Mouse (Mus musculus) colon, adult 2 months (tissue): Measurements from ENCODE around the gene Ms4a7. TPM values are rescaled to one million over a fixed set of nuclear protein-coding genes. Genes with fewer than 3 reads are reported as not detected.

Experiments used
- polyA plus RNA-seq: library from polyadenylated mRNA; depleted of rRNA; stranded (reverse); fragments of >200 nt; gene quantifications from 2 replicates; pipeline ENCODE4 v1.2.3, GENCODE M21; 2012; rRNA removed

Gene Ms4a7
- polyA plus RNA-seq, result 3.5 and 4.3 TPM in 2 replicates

GRCm38 (mm10) chr19:11335932-11336331, at the start of gene Ms4a7:
Gene Ms4a7 (minus strand): TSS chr19:11336146.

GRCm38 (mm10) chr19:11375273-11375672, 39.3 kb upstream of the Ms4a7 start, which contains the start of gene Ms4a4a:
Gene Ms4a4a (plus strand): TSS chr19:11375523.

GRCm38 (mm10) chr19:11314354-11314753, 21.6 kb downstream of the Ms4a7 start, which contains the start of gene Ms4a14:
Gene Ms4a14 (minus strand): TSS chr19:11314454.

GRCm38 (mm10) chr19:11283773-11284172, 52.2 kb downstream of the Ms4a7 start, which contains the start of gene Ms4a5:
Gene Ms4a5 (minus strand): TSS chr19:11283873.

Other genes starting within 250 kb of the Ms4a7 start
- not detected in 2 replicates for gene 1700017D01Rik, start 205.3 kb downstream of the Ms4a7 start, polyA plus RNA-seq
- gene 1700025F22Rik, start 170.8 kb downstream of the Ms4a7 start, polyA plus RNA-seq, result not detected in 2 replicates
- gene Ms4a13, start 139.4 kb downstream of the Ms4a7 start, polyA plus RNA-seq, result not detected in 2 replicates
- gene Ms4a12, start 103.7 kb downstream of the Ms4a7 start, polyA plus RNA-seq, result 6.3 and 6.6 TPM in 2 replicates
- 0.20 and 0.52 TPM in 2 replicates for gene Ms4a1, start 69.9 kb downstream of the Ms4a7 start, polyA plus RNA-seq
- gene Ms4a5, start 52.3 kb downstream of the Ms4a7 start, polyA plus RNA-seq, result not detected in 2 replicates
- 0.21 and 0.23 TPM in 2 replicates for gene Ms4a14, start 21.7 kb downstream of the Ms4a7 start, polyA plus RNA-seq
- 0.38 and 0.96 TPM in 2 replicates for gene Ms4a4a, start 39.4 kb upstream of the Ms4a7 start, polyA plus RNA-seq
- 0.16 TPM in 1 of 2 replicates, not detected in the other for gene Ms4a4c, start 68.6 kb upstream of the Ms4a7 start, polyA plus RNA-seq
- 0.59 and 1.1 TPM in 2 replicates for gene Ms4a4b, start 107.4 kb upstream of the Ms4a7 start, polyA plus RNA-seq
- 1.3 and 2.6 TPM in 2 replicates for gene Ms4a6c, start 133.2 kb upstream of the Ms4a7 start, polyA plus RNA-seq
- 0.41 TPM in 1 of 2 replicates, not detected in the other for gene Gm8369, start 149.8 kb upstream of the Ms4a7 start, polyA plus RNA-seq
- 1.9 TPM in 2 replicates for gene Ms4a6b, start 180.4 kb upstream of the Ms4a7 start, polyA plus RNA-seq
- 14.6 and 15.4 TPM in 2 replicates for gene Ms4a4d, start 200.7 kb upstream of the Ms4a7 start, polyA plus RNA-seq